Mouse (Mus musculus) neural tube, embryonic 13.5 days (tissue): ENCODE data around the gene Polr2b. TPM values are rescaled to one million over a fixed set of nuclear protein-coding genes. Genes with fewer than 3 reads are reported as not detected.

Source experiments
- ATAC-seq: fragments of 200-750 bp; cut with Nextera tagmentation; 2 replicates; pipeline ENCODE4 v1.8.0; 2017; ENCODE audit warnings: low read depth, mild to moderate bottlenecking, moderate TSS enrichment, moderate library complexity
- H3K27ac ChIP-seq: fragments of 300-500 bp; sonication (generic); replicated peaks from 2 replicates; pipeline ENCODE4 v1.5.1; 2015; ENCODE audit warnings: moderate library complexity, mild to moderate bottlenecking, inconsistent platforms
- H3K27me3 ChIP-seq: fragments of 300-500 bp; sonication (generic); 2 replicates; pipeline ENCODE4 v1.6.1; 2015; ENCODE audit warnings: mild to moderate bottlenecking, inconsistent platforms
- H3K36me3 ChIP-seq: fragments of 300-500 bp; sonication (generic); 2 replicates; pipeline ENCODE4 v1.6.1; 2015; ENCODE audit warnings: mild to moderate bottlenecking, inconsistent platforms
- H3K4me1 ChIP-seq: fragments of 300-500 bp; sonication (generic); replicated peaks from 2 replicates; pipeline ENCODE4 v1.6.1; 2015; ENCODE audit warnings: inconsistent platforms
- H3K4me2 ChIP-seq: fragments of 300-500 bp; sonication (generic); 2 replicates; pipeline ENCODE4 v1.6.1; 2015; ENCODE audit warnings: inconsistent platforms, mild to moderate bottlenecking, moderate library complexity
- H3K4me3 ChIP-seq: fragments of 300-500 bp; sonication (generic); 2 replicates; pipeline ENCODE4 v1.5.1; 2015; ENCODE audit warnings: mild to moderate bottlenecking, inconsistent platforms
- H3K9ac ChIP-seq: fragments of 300-500 bp; sonication (generic); 2 replicates; pipeline ENCODE4 v1.6.1; 2015; ENCODE audit warnings: moderate library complexity, mild to moderate bottlenecking, inconsistent platforms
- H3K9me3 ChIP-seq: fragments of 300-500 bp; sonication (generic); 2 replicates; pipeline ENCODE4 v1.6.1; 2016; ENCODE audit warnings: inconsistent platforms
- WGBS: fragments of 180-500 bp; shearing (Covaris S2); methylation state at CpG from one replicate; pipeline ENCODE4 v1.1.7; 2015; 5-methylcytosine and 5-hydroxymethylcytosine counted together
- polyA plus RNA-seq: library from polyadenylated mRNA; unstranded; fragments of >200 nt; fragmentation: Nextera tagmentation; extraction: Ambion mirVana; gene quantifications from 2 replicates; pipeline ENCODE4 v1.2.1, GENCODE M21; 2015

The Polr2b gene
- polyA plus RNA-seq, 1 experiment from 2014 or later = 62.3 TPM

GRCm38 (mm10) chr5:77355307-77356265 lies 45.6 kb downstream of the Polr2b start:
- 82% methylated on average over 19 of the region's 19 CpGs for WGBS
- H3K27me3 ChIP-seq = peaks cover 10% of the 10 kb centered on the region
- ATAC-seq = no peak
- H3K9me3 ChIP-seq = no peaks in the 10 kb centered on the region
- peaks cover 7% of the 10 kb centered on the region for H3K36me3 ChIP-seq
- H3K4me1 ChIP-seq = peaks cover 27% of the 10 kb centered on the region
- no peak overlapping the region for H3K4me3 ChIP-seq
- H3K9ac ChIP-seq = no peak overlapping the region
- H3K27ac ChIP-seq = no peak overlapping the region
- H3K4me2 ChIP-seq = no peak overlapping the region

GRCm38 (mm10) chr5:77357405-77358149 lies 47.6 kb downstream of the Polr2b start:
- H3K4me1 ChIP-seq = peaks cover 27% of the 10 kb centered on the region
- WGBS = 17% methylated on average over 22 of the region's 22 CpGs
- H3K4me3 ChIP-seq = peak overlapping the region; percentile 34
- peak overlapping the region; percentile 59 for H3K4me2 ChIP-seq
- H3K9me3 ChIP-seq = no peaks in the 10 kb centered on the region
- H3K36me3 ChIP-seq = no peaks in the 10 kb centered on the region
- H3K9ac ChIP-seq = peak overlapping the region; percentile 62
- H3K27me3 ChIP-seq = peaks cover 10% of the 10 kb centered on the region
- peak; percentile 57 for ATAC-seq
- H3K27ac ChIP-seq = peak overlapping the region; percentile 6

- ATAC-seq = peak; percentile 58
- H3K9me3 ChIP-seq = no peaks in the 10 kb centered on the region
- H3K4me3 ChIP-seq = peak overlapping the region; percentile 34
- H3K4me2 ChIP-seq = peak overlapping the region; percentile 59
- peaks cover 10% of the 10 kb centered on the region for H3K27me3 ChIP-seq
- 6% methylated on average over 10 of the region's 10 CpGs for WGBS
- H3K36me3 ChIP-seq = no peaks in the 10 kb centered on the region
- H3K9ac ChIP-seq = peak overlapping the region; percentile 62
- peaks cover 27% of the 10 kb centered on the region for H3K4me1 ChIP-seq
- peak overlapping the region; percentile 19; the same call in 1 of the 2 replicates for H3K27ac ChIP-seq
Measured at GRCm38 (mm10) chr5:77358347-77358746, 48.4 kb downstream of the Polr2b start.

- H3K4me1 ChIP-seq = peaks cover 16% of the 10 kb centered on the region
- no peak overlapping the region for H3K4me3 ChIP-seq
- no peak overlapping the region for H3K27ac ChIP-seq
- ATAC-seq = no peak
- H3K9me3 ChIP-seq = no peaks in the 10 kb centered on the region
- H3K36me3 ChIP-seq = no peaks in the 10 kb centered on the region
- WGBS = 88% methylated on average over 4 of the region's 4 CpGs
- H3K27me3 ChIP-seq = peaks cover 4% of the 10 kb centered on the region; the same call in 1 of the 2 replicates
- H3K4me2 ChIP-seq = no peak overlapping the region
- no peak overlapping the region for H3K9ac ChIP-seq
Measured at GRCm38 (mm10) chr5:77359971-77360370, 50.0 kb downstream of the Polr2b start.

GRCm38 (mm10) chr5:77361006-77361405 lies 51.1 kb downstream of the Polr2b start:
- H3K9me3 ChIP-seq = no peaks in the 10 kb centered on the region
- no peak overlapping the region for H3K4me3 ChIP-seq
- 76% methylated on average over 4 of the region's 4 CpGs for WGBS
- H3K9ac ChIP-seq = no peak overlapping the region
- ATAC-seq = no peak
- H3K4me2 ChIP-seq = no peak overlapping the region
- H3K4me1 ChIP-seq = peaks cover 15% of the 10 kb centered on the region
- no peaks in the 10 kb centered on the region for H3K36me3 ChIP-seq
- peaks cover 4% of the 10 kb centered on the region; the same call in 1 of the 2 replicates for H3K27me3 ChIP-seq
- no peak overlapping the region for H3K27ac ChIP-seq

- H3K36me3 ChIP-seq = no peaks in the 10 kb centered on the region
- WGBS = 68% methylated on average over 3 of the region's 3 CpGs
- peaks cover 4% of the 10 kb centered on the region; the same call in 1 of the 2 replicates for H3K27me3 ChIP-seq
- H3K27ac ChIP-seq = no peak overlapping the region
- H3K9me3 ChIP-seq = no peaks in the 10 kb centered on the region
- peaks cover 15% of the 10 kb centered on the region for H3K4me1 ChIP-seq
- H3K9ac ChIP-seq = no peak overlapping the region
- H3K4me3 ChIP-seq = no peak overlapping the region
- no peak for ATAC-seq
- H3K4me2 ChIP-seq = no peak overlapping the region
Measured at GRCm38 (mm10) chr5:77362120-77362519, 52.2 kb downstream of the Polr2b start.

GRCm38 (mm10) chr5:77363650-77364049 lies 53.7 kb downstream of the Polr2b start:
- Histone ChIP-seq H3K27ac (no peak overlapping the region), H3K4me1 (peaks cover 2% of the 10 kb centered on the region), H3K36me3 (no peaks in the 10 kb centered on the region), H3K4me3 (no peak overlapping the region), H3K9me3 (no peaks in the 10 kb centered on the region), H3K9ac (no peak overlapping the region), H3K4me2 (no peak overlapping the region), H3K27me3 (no peaks in the 10 kb centered on the region)
- ATAC-seq = no peak
- 84% methylated on average over 6 of the region's 6 CpGs for WGBS

GRCm38 (mm10) chr5:77364443-77365038 lies 54.6 kb downstream of the Polr2b start:
- Histone ChIP-seq H3K4me3 (no peak overlapping the region), H3K9me3 (no peaks in the 10 kb centered on the region), H3K9ac (no peak overlapping the region), H3K4me1 (no peaks in the 10 kb centered on the region), H3K27me3 (no peaks in the 10 kb centered on the region), H3K27ac (no peak overlapping the region), H3K36me3 (no peaks in the 10 kb centered on the region), H3K4me2 (no peak overlapping the region)
- ATAC-seq = no peak
- WGBS = 93% methylated on average over 3 of the region's 3 CpGs

GRCm38 (mm10) chr5:77366313-77366712 lies 56.4 kb downstream of the Polr2b start:
- Histone ChIP-seq H3K4me1 (no peaks in the 10 kb centered on the region), H3K27ac (no peak overlapping the region), H3K36me3 (no peaks in the 10 kb centered on the region), H3K27me3 (no peaks in the 10 kb centered on the region), H3K9ac (no peak overlapping the region), H3K4me2 (no peak overlapping the region), H3K9me3 (no peaks in the 10 kb centered on the region), H3K4me3 (no peak overlapping the region)
- no peak for ATAC-seq
- 82% methylated on average over 8 of the region's 8 CpGs for WGBS

GRCm38 (mm10) chr5:77367145-77367544 lies 57.2 kb downstream of the Polr2b start:
- no peak overlapping the region for H3K27ac ChIP-seq
- H3K4me2 ChIP-seq = no peak overlapping the region
- H3K36me3 ChIP-seq = no peaks in the 10 kb centered on the region
- ATAC-seq = no peak
- H3K27me3 ChIP-seq = no peaks in the 10 kb centered on the region
- no peaks in the 10 kb centered on the region for H3K9me3 ChIP-seq
- H3K4me1 ChIP-seq = no peaks in the 10 kb centered on the region
- no peak overlapping the region for H3K9ac ChIP-seq
- 100% methylated on average over 1 of the region's 1 CpGs for WGBS
- no peak overlapping the region for H3K4me3 ChIP-seq

- Histone ChIP-seq H3K9me3 (no peaks in the 10 kb centered on the region), H3K27me3 (no peaks in the 10 kb centered on the region), H3K27ac (no peak overlapping the region), H3K36me3 (no peaks in the 10 kb centered on the region), H3K9ac (no peak overlapping the region), H3K4me1 (peaks cover 2% of the 10 kb centered on the region), H3K4me2 (no peak overlapping the region), H3K4me3 (no peak overlapping the region)
- WGBS = 60% methylated on average over 12 of the region's 12 CpGs
- no peak for ATAC-seq
Measured at GRCm38 (mm10) chr5:77367682-77368081, 57.7 kb downstream of the Polr2b start.

GRCm38 (mm10) chr5:77368194-77368593 lies 58.2 kb downstream of the Polr2b start:
- no peaks in the 10 kb centered on the region for H3K36me3 ChIP-seq
- no peak overlapping the region for H3K27ac ChIP-seq
- no peak overlapping the region for H3K9ac ChIP-seq
- WGBS = 41% methylated on average over 7 of the region's 7 CpGs
- peaks cover 5% of the 10 kb centered on the region for H3K4me1 ChIP-seq
- H3K9me3 ChIP-seq = no peaks in the 10 kb centered on the region
- no peaks in the 10 kb centered on the region for H3K27me3 ChIP-seq
- ATAC-seq = no peak
- no peak overlapping the region for H3K4me3 ChIP-seq
- no peak overlapping the region for H3K4me2 ChIP-seq
